Mouse (Mus musculus) fibroblast of lung, adult 2 months (primary cell): ENCODE measurements around the gene Tmem43.
"Not testable (repeated sequence)": the region's sequence is repeated elsewhere in the genome, so short reads cannot be mapped to it uniquely, and the experiment has no call there.

ENCODE experiments used
- DNase-seq: peaks from one replicate; pipeline ENCODE4 v3.0.0-alpha.2; 2011; ENCODE audit warnings: low read depth

Tmem43 gene

GRCm38 (mm10) chr6:91472868-91473804 lies at the start of gene Tmem43, which contains the start of gene Chchd4:
Gene Tmem43 (plus strand): TSS chr6:91473703.
Gene Chchd4 (minus strand): TSS chr6:91473546.
- peak; percentile 99 for DNase-seq

- no peak for DNase-seq
Observed at GRCm38 (mm10) chr6:91424151-91424550, 49.4 kb upstream of the Tmem43 start.

- peak; percentile 89 for DNase-seq
Observed at GRCm38 (mm10) chr6:91440474-91441144, 32.9 kb upstream of the Tmem43 start.

GRCm38 (mm10) chr6:91441145-91441662 lies 32.3 kb upstream of the Tmem43 start:
- DNase-seq = no peak

GRCm38 (mm10) chr6:91445316-91445715 lies 28.2 kb upstream of the Tmem43 start:
- DNase-seq = no peak

- DNase-seq = no peak
Observed at GRCm38 (mm10) chr6:91449472-91450225, 23.9 kb upstream of the Tmem43 start.

- DNase-seq = no peak
Observed at GRCm38 (mm10) chr6:91452056-91452455, 21.4 kb upstream of the Tmem43 start.

GRCm38 (mm10) chr6:91454546-91454945 lies 19.0 kb upstream of the Tmem43 start:
- DNase-seq = no peak

- no peak for DNase-seq
Observed at GRCm38 (mm10) chr6:91459471-91459870, 14.0 kb upstream of the Tmem43 start.

GRCm38 (mm10) chr6:91465756-91466155 lies 7.7 kb upstream of the Tmem43 start:
- no peak for DNase-seq

- no peak for DNase-seq
Observed at GRCm38 (mm10) chr6:91467106-91467505, 6.4 kb upstream of the Tmem43 start.

- DNase-seq = no peak
Observed at GRCm38 (mm10) chr6:91470712-91471111, 2.8 kb upstream of the Tmem43 start.

- not testable (repeated sequence) for DNase-seq
Observed at GRCm38 (mm10) chr6:91471427-91471826, 2.1 kb upstream of the Tmem43 start.

GRCm38 (mm10) chr6:91472319-91472718 lies 1.2 kb upstream of the Tmem43 start:
- no peak for DNase-seq

- no peak for DNase-seq
Observed at GRCm38 (mm10) chr6:91473805-91474440, 420 bp downstream of the Tmem43 start.

GRCm38 (mm10) chr6:91474441-91475190 lies 1.1 kb downstream of the Tmem43 start:
- DNase-seq = peak; percentile 59

- DNase-seq = no peak
Observed at GRCm38 (mm10) chr6:91476541-91476940, 3.0 kb downstream of the Tmem43 start.

GRCm38 (mm10) chr6:91483371-91483770 lies 9.9 kb downstream of the Tmem43 start:
- no peak for DNase-seq

- no peak for DNase-seq
Observed at GRCm38 (mm10) chr6:91486736-91487453, 13.4 kb downstream of the Tmem43 start.
